Mouse (Mus musculus) neural tube, embryonic 12.5 days (tissue): ENCODE measurements at regions not wholly inside any gene's neighbourhood (a gene's known extent, or its start where the extent isn't known, plus 50 kb on each side); places are given as distances from the start of the nearest gene placed in this dataset.

ENCODE experiments used
- ATAC-seq: fragments of 200-750 bp; cut with Nextera tagmentation; 2 replicates; pipeline ENCODE4 v1.8.0; 2017; ENCODE audit warnings: low read depth, mild to moderate bottlenecking, moderate TSS enrichment, moderate library complexity; ENCODE audit not compliant: low FRiP score
- H3K27ac ChIP-seq: fragments of 300-500 bp; sonication (generic); 2 replicates; pipeline ENCODE4 v1.5.1; 2016
- H3K27me3 ChIP-seq: fragments of 300-500 bp; sonication (generic); replicated peaks from 2 replicates; pipeline ENCODE4 v1.6.1; 2016; ENCODE audit warnings: mild to moderate bottlenecking
- H3K36me3 ChIP-seq: fragments of 300-500 bp; sonication (generic); 2 replicates; pipeline ENCODE4 v1.6.1; 2016; ENCODE audit warnings: mild to moderate bottlenecking
- H3K4me1 ChIP-seq: fragments of 300-500 bp; sonication (generic); 2 replicates; pipeline ENCODE4 v1.6.1; 2016
- H3K4me2 ChIP-seq: fragments of 300-500 bp; sonication (generic); replicated peaks from 2 replicates; pipeline ENCODE4 v1.6.1; 2016; ENCODE audit warnings: mild to moderate bottlenecking
- H3K4me3 ChIP-seq: fragments of 300-500 bp; sonication (generic); 2 replicates; pipeline ENCODE4 v1.5.1; 2016
- H3K9ac ChIP-seq: fragments of 300-500 bp; sonication (generic); 2 replicates; pipeline ENCODE4 v1.6.1; 2016; ENCODE audit warnings: mild to moderate bottlenecking
- H3K9me3 ChIP-seq: fragments of 300-500 bp; sonication (generic); 2 replicates; pipeline ENCODE4 v1.6.1; 2016; ENCODE audit warnings: mild to moderate bottlenecking
- WGBS: fragments of 180-500 bp; shearing (Covaris S2); methylation state at CpG from one replicate; pipeline ENCODE4 v1.1.7; 2016; 5-methylcytosine and 5-hydroxymethylcytosine counted together

- Histone ChIP-seq H3K9ac (peak overlapping the region; percentile 42), H3K4me3 (peak overlapping the region; percentile 5; the same call in 1 of the 2 replicates)
- 38% methylated on average over 17 of the region's 17 CpGs for WGBS
Measured at GRCm38 (mm10) chr12:69446468-69447321, 74.4 kb upstream of the Gm9887 start.

GRCm38 (mm10) chr12:69446085-69446467 lies 73.8 kb upstream of the Gm9887 start:
- Histone ChIP-seq H3K27me3 (no peaks in the 10 kb centered on the region), H3K36me3 (no peaks in the 10 kb centered on the region), H3K9ac (peak overlapping the region; percentile 42; the same call in 1 of the 2 replicates), H3K9me3 (no peaks in the 10 kb centered on the region), H3K27ac (peak overlapping the region; percentile 53; the same call in 1 of the 2 replicates), H3K4me1 (peaks cover 12% of the 10 kb centered on the region), H3K4me3 (peak overlapping the region; percentile 5; the same call in 1 of the 2 replicates), H3K4me2 (peak overlapping the region; percentile 51)
- WGBS: 17% methylated on average over 10 of the region's 10 CpGs
- ATAC-seq: peak; percentile 72

More at GRCm38 (mm10) chr12:69446468-69447321, 74.4 kb upstream of the Gm9887 start:
- Histone ChIP-seq H3K27me3 (no peaks in the 10 kb centered on the region), H3K9me3 (no peaks in the 10 kb centered on the region), H3K4me2 (peak overlapping the region; percentile 51), H3K4me1 (peaks cover 12% of the 10 kb centered on the region), H3K27ac (peak overlapping the region; percentile 53; the same call in 1 of the 2 replicates), H3K36me3 (no peaks in the 10 kb centered on the region)
- ATAC-seq: peak; percentile 87

- Histone ChIP-seq H3K4me1 (peaks cover 12% of the 10 kb centered on the region), H3K27me3 (no peaks in the 10 kb centered on the region), H3K9me3 (no peaks in the 10 kb centered on the region), H3K4me2 (no peak overlapping the region), H3K36me3 (no peaks in the 10 kb centered on the region), H3K4me3 (no peak overlapping the region), H3K9ac (no peak overlapping the region), H3K27ac (no peak overlapping the region)
- ATAC-seq: no peak
- 18% methylated on average over 6 of the region's 6 CpGs for WGBS
Measured at GRCm38 (mm10) chr12:69442321-69442720, 70.1 kb upstream of the Gm9887 start.

- Histone ChIP-seq H3K27ac (no peak overlapping the region), H3K4me1 (peaks cover 8% of the 10 kb centered on the region), H3K27me3 (no peaks in the 10 kb centered on the region), H3K9me3 (no peaks in the 10 kb centered on the region), H3K4me2 (no peak overlapping the region), H3K4me3 (no peak overlapping the region), H3K9ac (no peak overlapping the region), H3K36me3 (no peaks in the 10 kb centered on the region)
- WGBS: 89% methylated on average over 4 of the region's 4 CpGs
- no peak for ATAC-seq
Measured at GRCm38 (mm10) chr12:69441764-69442163, 69.5 kb upstream of the Gm9887 start.

GRCm38 (mm10) chr12:69438271-69438670 lies 66.0 kb upstream of the Gm9887 start:
- Histone ChIP-seq H3K9ac (no peak overlapping the region), H3K4me2 (no peak overlapping the region), H3K9me3 (0 out of 2 replicates have a peak, but pooled peaks cover 4% of the 10 kb centered on the region), H3K36me3 (no peaks in the 10 kb centered on the region), H3K27ac (no peak overlapping the region), H3K4me1 (no peaks in the 10 kb centered on the region), H3K27me3 (no peaks in the 10 kb centered on the region), H3K4me3 (no peak overlapping the region)
- 83% methylated on average over 5 of the region's 5 CpGs for WGBS
- no peak for ATAC-seq

GRCm38 (mm10) chr12:69436839-69437501 lies 64.7 kb upstream of the Gm9887 start:
- no peak for ATAC-seq
- H3K9ac ChIP-seq: no peak overlapping the region
- 0 out of 2 replicates have a peak, but pooled peaks cover 2% of the 10 kb centered on the region for H3K4me1 ChIP-seq
- 0 out of 2 replicates have a peak, but pooled peaks cover 4% of the 10 kb centered on the region for H3K9me3 ChIP-seq
- no peak overlapping the region for H3K27ac ChIP-seq
- no peaks in the 10 kb centered on the region for H3K27me3 ChIP-seq
- H3K4me3 ChIP-seq: no peak overlapping the region
- 45% methylated on average over 10 of the region's 10 CpGs for WGBS
- H3K4me2 ChIP-seq: no peak overlapping the region
- no peaks in the 10 kb centered on the region for H3K36me3 ChIP-seq

- no peak overlapping the region for H3K4me2 ChIP-seq
- H3K4me3 ChIP-seq: no peak overlapping the region
- H3K27me3 ChIP-seq: no peaks in the 10 kb centered on the region
- H3K9me3 ChIP-seq: 0 out of 2 replicates have a peak, but pooled peaks cover 4% of the 10 kb centered on the region
- WGBS: 82% methylated on average over 4 of the region's 4 CpGs
- H3K36me3 ChIP-seq: no peaks in the 10 kb centered on the region
- H3K9ac ChIP-seq: no peak overlapping the region
- no peak for ATAC-seq
- H3K27ac ChIP-seq: no peak overlapping the region
- 0 out of 2 replicates have a peak, but pooled peaks cover 4% of the 10 kb centered on the region for H3K4me1 ChIP-seq
Measured at GRCm38 (mm10) chr12:69434315-69434714, 62.1 kb upstream of the Gm9887 start.

GRCm38 (mm10) chr12:69432086-69432485 lies 59.8 kb upstream of the Gm9887 start:
- Histone ChIP-seq H3K27me3 (no peaks in the 10 kb centered on the region), H3K9me3 (0 out of 2 replicates have a peak, but pooled peaks cover 4% of the 10 kb centered on the region), H3K4me3 (no peak overlapping the region), H3K4me2 (no peak overlapping the region), H3K36me3 (no peaks in the 10 kb centered on the region), H3K9ac (no peak overlapping the region), H3K4me1 (peaks cover 10% of the 10 kb centered on the region; the same call in 1 of the 2 replicates), H3K27ac (no peak overlapping the region)
- ATAC-seq: no peak
- WGBS: 25% methylated on average over 7 of the region's 7 CpGs

GRCm38 (mm10) chr12:69428108-69428507 lies 55.9 kb upstream of the Gm9887 start:
- no peak overlapping the region for H3K27ac ChIP-seq
- no peaks in the 10 kb centered on the region for H3K36me3 ChIP-seq
- no peak overlapping the region for H3K4me3 ChIP-seq
- H3K9me3 ChIP-seq: no peaks in the 10 kb centered on the region
- H3K4me1 ChIP-seq: peaks cover 10% of the 10 kb centered on the region; the same call in 1 of the 2 replicates
- H3K4me2 ChIP-seq: no peak overlapping the region
- no peaks in the 10 kb centered on the region for H3K27me3 ChIP-seq
- no peak for ATAC-seq
- 44% methylated on average over 6 of the region's 6 CpGs for WGBS
- no peak overlapping the region for H3K9ac ChIP-seq

GRCm38 (mm10) chr12:69425610-69426009 lies 53.4 kb upstream of the Gm9887 start:
- H3K27me3 ChIP-seq: no peaks in the 10 kb centered on the region
- WGBS: 78% methylated on average over 3 of the region's 3 CpGs
- no peaks in the 10 kb centered on the region for H3K36me3 ChIP-seq
- H3K4me1 ChIP-seq: peaks cover 7% of the 10 kb centered on the region; the same call in 1 of the 2 replicates
- H3K27ac ChIP-seq: no peak overlapping the region
- no peak overlapping the region for H3K4me2 ChIP-seq
- H3K9ac ChIP-seq: no peak overlapping the region
- ATAC-seq: no peak
- H3K4me3 ChIP-seq: no peak overlapping the region
- no peaks in the 10 kb centered on the region for H3K9me3 ChIP-seq

GRCm38 (mm10) chr12:69424971-69425370 lies 52.7 kb upstream of the Gm9887 start:
- no peak for ATAC-seq
- H3K27ac ChIP-seq: no peak overlapping the region
- 61% methylated on average over 14 of the region's 14 CpGs for WGBS

More at GRCm38 (mm10) chr12:69424971-69425370, 52.7 kb upstream of the Gm9887 start:
- H3K4me2 ChIP-seq: no peak overlapping the region
- no peaks in the 10 kb centered on the region for H3K9me3 ChIP-seq
- H3K27me3 ChIP-seq: no peaks in the 10 kb centered on the region
- H3K4me1 ChIP-seq: peaks cover 7% of the 10 kb centered on the region; the same call in 1 of the 2 replicates
- H3K4me3 ChIP-seq: no peak overlapping the region
- H3K36me3 ChIP-seq: no peaks in the 10 kb centered on the region
- H3K9ac ChIP-seq: no peak overlapping the region; the same call in 1 of the 2 replicates
